Mouse (Mus musculus) heart, embryonic 11.5 days (tissue): ENCODE results near the gene Necab2. TPM values are rescaled to one million over a fixed set of nuclear protein-coding genes. Genes with fewer than 3 reads are reported as not detected.

Experiments used
- ATAC-seq: fragments of 200-750 bp; cut with Nextera tagmentation; replicated peaks from 2 replicates; pipeline ENCODE4 v1.8.0; 2017; ENCODE audit warnings: moderate library complexity; ENCODE audit not compliant: insufficient number of reproducible peaks, low FRiP score, low TSS enrichment
- H3K27ac ChIP-seq: fragments of 300-500 bp; sonication (generic); 2 replicates; pipeline ENCODE4 v1.5.1; 2014; ENCODE audit warnings: mild to moderate bottlenecking, low read depth, low read length
- H3K27me3 ChIP-seq: fragments of 300-500 bp; sonication (generic); 2 replicates; pipeline ENCODE4 v1.6.1; 2014; ENCODE audit warnings: mild to moderate bottlenecking, low read length, mixed read lengths; ENCODE audit not compliant: control insufficient read depth, insufficient read depth
- H3K36me3 ChIP-seq: fragments of 300-500 bp; sonication (generic); 2 replicates; pipeline ENCODE4 v1.6.1; 2014; ENCODE audit warnings: mild to moderate bottlenecking, low read length, moderate library complexity, mixed read lengths; ENCODE audit not compliant: control insufficient read depth, insufficient read depth
- H3K4me1 ChIP-seq: fragments of 300-500 bp; sonication (generic); 2 replicates; pipeline ENCODE4 v1.6.1; 2014; ENCODE audit warnings: low read length; ENCODE audit not compliant: control insufficient read depth, insufficient read depth
- H3K4me2 ChIP-seq: fragments of 300-500 bp; sonication (generic); 2 replicates; pipeline ENCODE4 v1.6.1; 2014; ENCODE audit warnings: mild to moderate bottlenecking, moderate library complexity
- H3K4me3 ChIP-seq: fragments of 300-500 bp; sonication (generic); 2 replicates; pipeline ENCODE4 v1.5.1; 2014; ENCODE audit warnings: low read depth, low read length
- H3K9ac ChIP-seq: fragments of 300-500 bp; sonication (generic); 2 replicates; pipeline ENCODE4 v1.6.1; 2014; ENCODE audit warnings: mild to moderate bottlenecking, low read depth, low read length, moderate library complexity
- H3K9me3 ChIP-seq: fragments of 300-500 bp; sonication (generic); replicated peaks from 2 replicates; pipeline ENCODE4 v1.6.1; 2016; ENCODE audit warnings: low read length; ENCODE audit not compliant: control insufficient read depth
- WGBS: fragments of 180-500 bp; shearing (Covaris S2); extraction: QIAGEN DNeasy Blood & Tissue Kit; methylation state at CpG from one replicate; pipeline ENCODE4 v1.1.7; 2014; ENCODE audit not compliant: insufficient replicate concordance; 5-methylcytosine and 5-hydroxymethylcytosine counted together
- polyA plus RNA-seq: library from polyadenylated mRNA; unstranded; fragments of >200 nt; fragmentation: Nextera tagmentation; extraction: Ambion mirVana; gene quantifications from 2 replicates; pipeline ENCODE4 v1.2.1, GENCODE M21; 2014

The Necab2 gene
- polyA plus RNA-seq, 1 experiment from 2014 or later: 1.4 TPM

DNA sequence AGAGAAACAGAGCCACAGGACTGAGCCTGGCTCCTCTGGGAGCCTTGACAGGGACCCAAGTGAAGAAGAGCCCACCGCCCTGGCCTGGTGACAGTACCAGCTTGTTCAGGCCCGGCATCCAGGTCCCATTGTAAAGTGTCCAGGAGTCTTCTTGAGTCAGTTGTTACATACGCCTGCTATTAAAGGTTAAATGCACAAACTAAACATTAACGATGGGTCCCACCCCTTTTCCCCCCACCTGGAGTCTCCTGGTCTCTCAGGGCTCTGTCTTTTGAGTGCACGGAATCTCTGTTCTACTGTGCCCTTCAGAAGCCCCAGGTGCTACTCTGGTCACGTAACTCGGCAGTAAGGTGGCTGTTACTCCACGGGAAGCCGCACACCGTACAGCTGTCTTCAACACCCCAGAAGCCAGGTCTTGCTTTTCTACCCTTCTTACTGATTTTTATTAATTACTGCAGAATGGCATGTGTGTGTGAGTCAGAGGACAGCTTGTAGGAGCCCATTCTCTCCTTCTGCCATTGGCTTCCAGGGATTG is 22.3 kb upstream of the Necab2 start:
- peaks cover 9% of the 10 kb centered on the region for H3K4me1 ChIP-seq
- no peaks in the 10 kb centered on the region for H3K36me3 ChIP-seq
- H3K4me3 ChIP-seq: no peak overlapping the region
- no peaks in the 10 kb centered on the region for H3K9me3 ChIP-seq
- no peak overlapping the region for H3K4me2 ChIP-seq
- H3K27ac ChIP-seq: 0 out of 2 replicates have a peak overlapping the region, but pooled peaks have one; percentile 22
- H3K9ac ChIP-seq: no peak overlapping the region
- H3K27me3 ChIP-seq: peaks cover 5% of the 10 kb centered on the region; the same call in 1 of the 2 replicates
- no peak for ATAC-seq
- WGBS: 84% methylated on average over 10 of the region's 10 CpGs

DNA sequence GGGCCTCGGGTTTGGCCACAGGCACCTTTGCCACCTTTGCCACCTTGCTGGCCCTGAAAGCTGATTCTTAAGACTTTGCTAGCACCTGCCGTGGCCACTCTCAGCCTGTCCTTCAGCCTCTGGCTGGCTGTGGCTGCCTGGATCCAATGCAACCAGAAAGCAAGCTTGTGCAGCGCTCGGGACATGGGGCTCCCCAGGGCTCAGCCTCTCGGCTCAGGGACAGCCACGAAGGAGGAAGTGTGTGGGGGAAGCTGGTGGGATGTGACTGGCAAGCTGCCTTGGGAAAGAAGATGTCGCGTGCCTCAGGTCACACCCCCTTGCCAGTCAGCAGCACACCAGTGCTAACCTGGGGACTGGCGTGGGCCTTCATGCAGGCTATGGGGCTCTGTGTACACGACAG is 21.8 kb upstream of the Necab2 start:
- Histone ChIP-seq H3K27me3 (peaks cover 5% of the 10 kb centered on the region; the same call in 1 of the 2 replicates), H3K27ac (no peak overlapping the region), H3K4me2 (no peak overlapping the region), H3K36me3 (no peaks in the 10 kb centered on the region), H3K9ac (no peak overlapping the region), H3K4me1 (peaks cover 9% of the 10 kb centered on the region), H3K9me3 (no peaks in the 10 kb centered on the region), H3K4me3 (no peak overlapping the region)
- WGBS: 69% methylated on average over 10 of the region's 10 CpGs
- no peak for ATAC-seq

DNA sequence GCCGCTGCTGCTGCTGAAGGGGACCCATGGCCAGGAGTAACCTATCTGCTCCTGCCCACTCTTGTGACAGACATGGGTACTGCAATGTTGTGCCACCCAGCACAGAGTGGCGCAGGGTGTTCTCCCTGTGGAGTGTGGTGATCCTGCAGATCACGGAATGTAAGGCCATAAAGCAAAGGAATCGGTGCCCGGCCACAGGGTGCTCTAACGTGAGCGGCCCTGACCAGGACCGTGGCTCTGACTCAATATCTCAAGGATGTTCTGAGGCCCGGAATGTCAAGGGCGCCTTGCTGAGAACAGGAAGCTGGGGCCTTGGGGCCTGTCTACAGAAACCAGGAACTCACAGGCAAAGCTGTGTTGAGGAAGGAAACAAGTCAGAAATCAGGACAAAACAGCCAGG is 21.0 kb upstream of the Necab2 start:
- Histone ChIP-seq H3K4me2 (no peak overlapping the region), H3K4me1 (peaks cover 9% of the 10 kb centered on the region), H3K9ac (no peak overlapping the region), H3K27ac (no peak overlapping the region), H3K36me3 (no peaks in the 10 kb centered on the region), H3K4me3 (no peak overlapping the region), H3K27me3 (peaks cover 5% of the 10 kb centered on the region; the same call in 1 of the 2 replicates), H3K9me3 (no peaks in the 10 kb centered on the region)
- ATAC-seq: no peak
- 62% methylated on average over 10 of the region's 10 CpGs for WGBS

DNA sequence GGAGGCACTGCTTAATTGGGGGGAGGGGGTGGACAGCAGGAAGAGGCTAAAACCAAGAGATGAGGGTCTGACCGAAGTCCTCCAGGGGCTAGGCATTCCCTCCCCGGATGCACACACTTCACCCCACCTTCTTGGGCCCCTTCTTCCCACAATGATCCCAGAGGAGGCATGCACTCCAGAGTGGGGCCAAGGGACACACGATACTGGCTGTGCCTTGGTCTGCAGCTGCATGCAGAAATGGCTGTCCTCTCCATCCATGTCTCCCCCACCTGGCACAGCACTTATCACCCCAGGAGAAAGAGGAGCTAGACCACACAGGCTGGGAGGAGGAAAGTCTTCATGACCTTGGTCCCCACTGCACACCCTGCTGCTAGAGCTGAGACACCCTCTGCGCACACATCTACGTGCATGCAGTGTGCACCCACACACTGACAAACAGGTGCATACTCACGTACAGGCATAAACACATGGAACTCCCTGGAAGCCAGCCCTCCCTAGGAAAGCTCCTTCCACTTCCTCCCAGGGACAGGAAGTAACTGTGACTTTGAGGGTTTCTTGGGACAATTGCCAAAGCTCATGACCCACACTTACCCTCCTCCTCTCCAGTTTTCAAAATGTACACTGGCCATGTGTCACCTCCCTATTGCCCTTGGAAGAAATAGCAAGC is 20.3 kb upstream of the Necab2 start:
- WGBS: 70% methylated on average over 6 of the region's 6 CpGs
- peaks cover 9% of the 10 kb centered on the region for H3K4me1 ChIP-seq
- no peak for ATAC-seq
- no peak overlapping the region for H3K4me3 ChIP-seq
- no peak overlapping the region for H3K27ac ChIP-seq
- peaks cover 5% of the 10 kb centered on the region; the same call in 1 of the 2 replicates for H3K27me3 ChIP-seq
- H3K36me3 ChIP-seq: no peaks in the 10 kb centered on the region
- no peak overlapping the region for H3K4me2 ChIP-seq
- H3K9me3 ChIP-seq: no peaks in the 10 kb centered on the region
- no peak overlapping the region for H3K9ac ChIP-seq

DNA sequence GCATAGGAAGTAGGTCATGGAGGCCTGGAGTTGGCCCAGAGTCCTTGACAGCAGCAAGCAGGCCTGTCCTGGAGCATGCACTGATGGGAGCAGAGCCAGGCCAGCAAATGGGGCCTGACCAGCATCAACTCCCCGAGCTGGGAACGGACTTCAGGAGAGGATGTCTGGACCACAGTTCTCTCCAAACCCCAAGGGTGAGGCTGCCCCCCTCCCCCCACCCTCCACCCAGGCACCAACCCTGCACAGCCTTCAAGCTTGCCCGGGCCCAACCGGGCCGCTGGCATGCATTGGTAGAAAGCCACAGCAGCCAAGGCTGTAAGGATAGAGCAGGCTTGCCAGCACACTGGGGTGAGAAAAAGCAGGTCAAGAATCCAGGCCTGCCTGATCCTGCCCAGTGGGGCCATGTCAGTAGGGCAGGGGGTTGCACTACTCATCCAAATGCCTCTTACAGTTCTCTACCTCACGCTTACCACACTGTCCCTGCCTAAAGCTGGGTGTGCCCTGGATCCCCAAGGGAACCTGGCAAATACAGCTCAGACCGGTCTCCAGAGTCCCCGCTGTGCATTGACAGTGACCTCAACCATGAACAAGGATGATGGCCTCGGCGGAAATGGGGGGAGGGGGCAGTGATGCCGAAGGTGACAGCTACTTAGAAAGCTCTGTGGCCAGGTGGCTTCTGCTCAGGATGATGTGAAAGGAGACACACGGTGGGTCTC is 18.7 kb upstream of the Necab2 start:
- WGBS: 70% methylated on average over 12 of the region's 12 CpGs
- ATAC-seq: no peak
- H3K4me3 ChIP-seq: no peak overlapping the region
- H3K27ac ChIP-seq: no peak overlapping the region
- no peaks in the 10 kb centered on the region; the same call in 1 of the 2 replicates for H3K27me3 ChIP-seq
- H3K36me3 ChIP-seq: no peaks in the 10 kb centered on the region
- peaks cover 6% of the 10 kb centered on the region for H3K4me1 ChIP-seq
- no peak overlapping the region for H3K4me2 ChIP-seq
- H3K9me3 ChIP-seq: no peaks in the 10 kb centered on the region
- H3K9ac ChIP-seq: no peak overlapping the region

DNA sequence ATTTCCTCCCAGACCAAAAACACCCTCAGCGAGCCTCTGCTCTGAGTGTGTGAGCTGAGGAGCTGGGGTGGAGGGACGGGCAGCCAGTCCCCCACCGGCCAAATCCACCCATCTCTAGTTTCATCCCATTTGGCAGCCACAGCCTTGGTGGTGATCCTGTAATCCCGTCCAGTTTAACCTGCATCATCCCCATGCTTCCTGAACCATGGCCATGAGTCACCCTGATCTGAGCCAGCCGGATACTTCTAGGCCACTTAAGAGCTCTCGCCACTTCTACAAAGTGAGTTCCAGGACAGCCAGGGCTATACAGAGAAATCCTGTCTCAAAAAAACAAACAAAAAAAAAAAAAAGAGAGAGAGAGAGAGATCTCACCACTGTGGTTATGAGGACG is 18.2 kb upstream of the Necab2 start:
- 62% methylated on average over 7 of the region's 7 CpGs for WGBS
- peaks cover 6% of the 10 kb centered on the region for H3K4me1 ChIP-seq

DNA sequence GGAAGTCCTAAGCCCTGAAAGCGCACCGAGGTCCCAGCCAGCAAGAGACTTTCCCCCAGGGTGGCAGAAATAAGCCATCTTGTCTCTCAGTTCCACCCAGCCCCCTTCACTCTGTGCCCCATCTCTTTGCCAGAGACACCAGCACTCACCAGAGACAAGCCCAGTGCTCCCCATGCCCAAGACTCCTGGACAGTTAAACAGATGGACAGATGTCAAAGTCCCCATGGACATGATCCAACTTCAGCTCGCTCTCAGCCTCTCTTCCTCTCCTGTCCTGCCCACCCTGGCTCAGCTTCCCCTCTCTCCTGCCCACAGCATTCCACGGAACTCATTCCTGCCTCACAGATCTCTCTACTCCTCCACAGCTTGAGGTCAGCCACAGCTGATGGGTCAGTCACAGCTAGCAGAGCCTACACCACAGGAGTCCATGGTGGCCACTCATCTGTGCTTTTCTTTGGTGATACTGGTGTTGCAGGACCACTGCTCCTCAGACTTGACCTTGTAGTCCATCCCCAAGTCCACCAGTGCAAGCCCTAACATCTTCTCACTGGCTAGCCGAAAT is 17.7 kb upstream of the Necab2 start:
- Histone ChIP-seq H3K4me3 (no peak overlapping the region), H3K9ac (no peak overlapping the region), H3K27ac (no peak overlapping the region), H3K9me3 (no peaks in the 10 kb centered on the region), H3K36me3 (no peaks in the 10 kb centered on the region), H3K27me3 (no peaks in the 10 kb centered on the region; the same call in 1 of the 2 replicates), H3K4me2 (no peak overlapping the region), H3K4me1 (peaks cover 2% of the 10 kb centered on the region)
- no peak for ATAC-seq
- 69% methylated on average over 5 of the region's 5 CpGs for WGBS

More for the DNA sequence above, 18.2 kb upstream of the Necab2 start:
- H3K9me3 ChIP-seq: no peaks in the 10 kb centered on the region
- no peak overlapping the region for H3K9ac ChIP-seq
- H3K27me3 ChIP-seq: no peaks in the 10 kb centered on the region; the same call in 1 of the 2 replicates
- no peak overlapping the region for H3K4me3 ChIP-seq
- no peaks in the 10 kb centered on the region for H3K36me3 ChIP-seq
- no peak overlapping the region for H3K4me2 ChIP-seq
- ATAC-seq: no peak
- no peak overlapping the region for H3K27ac ChIP-seq

DNA sequence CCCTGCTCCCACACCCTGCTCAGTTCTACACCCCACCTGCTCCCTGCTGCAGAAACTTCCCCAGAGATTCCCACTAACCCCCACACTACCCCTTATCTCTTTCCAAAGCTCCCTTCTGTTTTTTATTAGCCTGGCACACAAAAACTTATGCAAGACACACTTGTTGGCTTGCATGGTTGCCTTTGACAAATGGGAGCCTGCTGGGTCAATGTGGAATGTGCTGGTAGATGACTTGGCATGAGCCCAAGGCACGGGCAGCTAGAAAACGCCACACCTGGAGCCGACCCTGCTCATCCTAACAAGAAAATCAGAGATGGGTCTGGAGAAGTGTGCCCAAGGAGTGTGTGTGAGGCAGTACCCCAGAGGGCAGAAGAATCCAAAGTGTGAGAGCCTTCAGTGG is 17.0 kb upstream of the Necab2 start:
- WGBS: 82% methylated on average over 3 of the region's 3 CpGs
- no peak overlapping the region for H3K9ac ChIP-seq
- no peak overlapping the region for H3K27ac ChIP-seq
- H3K4me2 ChIP-seq: no peak overlapping the region
- ATAC-seq: no peak
- no peaks in the 10 kb centered on the region; the same call in 1 of the 2 replicates for H3K27me3 ChIP-seq
- no peaks in the 10 kb centered on the region for H3K9me3 ChIP-seq
- no peaks in the 10 kb centered on the region for H3K36me3 ChIP-seq
- no peak overlapping the region for H3K4me3 ChIP-seq
- H3K4me1 ChIP-seq: no peaks in the 10 kb centered on the region
